Mouse (Mus musculus): ENCODE data around the gene Dnah14. TPM values are rescaled to one million over a fixed set of nuclear protein-coding genes. Genes with fewer than 3 reads are reported as not detected.

The Dnah14 gene
- 1.9 and 2.1 TPM in 2 replicates for polyA plus RNA-seq (2016; fragmentation: Nextera tagmentation; extraction: Ambion mirVana)

GRCm38 (mm10) chr1:181576322-181576721 lies at the start of gene Dnah14:
Dnah14 (plus strand) TSS chr1:181576559.
- Histone ChIP-seq H3K27ac (replicated peaks) (no peak within 1 kb of the TSS), H3K4me3 (no peak within 1 kb of the TSS), H3K27me3 (ENCODE audit: low read depth, poor library complexity, severe bottlenecking) (no peaks in the 10 kb centered on the region), H3K4me1 (no peaks in the 10 kb centered on the region), H3K9me3 (replicated peaks) (no peaks in the 10 kb centered on the region), H3K36me3 (no peaks in the 10 kb centered on the region)
- DNase-seq (ENCODE audit: low spot score), result no peak
- 77% methylated on average over 12 of the region's 12 CpGs for WGBS

- no peak overlapping the region for H3K27ac ChIP-seq (replicated peaks)
- no peak overlapping the region for H3K4me3 ChIP-seq
- H3K4me1 ChIP-seq, result peaks cover 5% of the 10 kb centered on the region; the same call in 1 of the 2 replicates
- 84% methylated on average over 4 of the region's 4 CpGs for WGBS
- no peak for DNase-seq (ENCODE audit: low spot score)
- no peaks in the 10 kb centered on the region for H3K9me3 ChIP-seq (replicated peaks)
- no peaks in the 10 kb centered on the region for H3K36me3 ChIP-seq
- no peaks in the 10 kb centered on the region for H3K27me3 ChIP-seq (ENCODE audit: low read depth, poor library complexity, severe bottlenecking)
Measured at GRCm38 (mm10) chr1:181529368-181529767, 47.0 kb upstream of the Dnah14 start.

GRCm38 (mm10) chr1:181535165-181535873 lies 41.0 kb upstream of the Dnah14 start:
- no peaks in the 10 kb centered on the region for H3K27me3 ChIP-seq (ENCODE audit: low read depth, poor library complexity, severe bottlenecking)
- no peak for DNase-seq (ENCODE audit: low spot score)
- H3K9me3 ChIP-seq (replicated peaks), result no peaks in the 10 kb centered on the region
- 75% methylated on average over 10 of the region's 10 CpGs for WGBS
- H3K27ac ChIP-seq (replicated peaks), result no peak overlapping the region
- H3K36me3 ChIP-seq, result no peaks in the 10 kb centered on the region
- H3K4me1 ChIP-seq, result no peaks in the 10 kb centered on the region
- H3K4me3 ChIP-seq, result no peak overlapping the region

- Histone ChIP-seq H3K27ac (replicated peaks) (no peak overlapping the region), H3K27me3 (ENCODE audit: low read depth, poor library complexity, severe bottlenecking) (no peaks in the 10 kb centered on the region), H3K36me3 (no peaks in the 10 kb centered on the region), H3K9me3 (replicated peaks) (no peaks in the 10 kb centered on the region), H3K4me1 (no peaks in the 10 kb centered on the region), H3K4me3 (no peak overlapping the region)
- DNase-seq (ENCODE audit: low spot score), result no peak
- WGBS, result 94% methylated on average over 9 of the region's 9 CpGs
Measured at GRCm38 (mm10) chr1:181537627-181538525, 38.5 kb upstream of the Dnah14 start.

- WGBS, result 82% methylated on average over 22 of the region's 22 CpGs
Measured at GRCm38 (mm10) chr1:181539846-181540769, 36.3 kb upstream of the Dnah14 start.

GRCm38 (mm10) chr1:181543711-181544383 lies 32.5 kb upstream of the Dnah14 start:
- Histone ChIP-seq H3K9me3 (replicated peaks) (no peaks in the 10 kb centered on the region), H3K4me1 (no peaks in the 10 kb centered on the region), H3K27ac (replicated peaks) (no peak overlapping the region), H3K4me3 (no peak overlapping the region), H3K36me3 (no peaks in the 10 kb centered on the region), H3K27me3 (ENCODE audit: low read depth, poor library complexity, severe bottlenecking) (peaks cover 7% of the 10 kb centered on the region; the same call in 1 of the 2 replicates)
- WGBS, result 78% methylated on average over 5 of the region's 5 CpGs
- DNase-seq (ENCODE audit: low spot score), result no peak

More at GRCm38 (mm10) chr1:181539846-181540769, 36.3 kb upstream of the Dnah14 start:
- DNase-seq (ENCODE audit: low spot score), result no peak
- peaks cover 7% of the 10 kb centered on the region; the same call in 1 of the 2 replicates for H3K27me3 ChIP-seq (ENCODE audit: low read depth, poor library complexity, severe bottlenecking)
- H3K27ac ChIP-seq (replicated peaks), result no peak overlapping the region
- H3K9me3 ChIP-seq (replicated peaks), result no peaks in the 10 kb centered on the region
- H3K4me3 ChIP-seq, result no peak overlapping the region
- H3K4me1 ChIP-seq, result no peaks in the 10 kb centered on the region
- no peaks in the 10 kb centered on the region for H3K36me3 ChIP-seq

- 0 out of 2 replicates have a peak overlapping the region, but pooled peaks have one; percentile 9 for H3K4me3 ChIP-seq
- no peak overlapping the region for H3K27ac ChIP-seq (replicated peaks)
- DNase-seq (ENCODE audit: low spot score), result peak; percentile 54
- peaks cover 7% of the 10 kb centered on the region; the same call in 1 of the 2 replicates for H3K27me3 ChIP-seq (ENCODE audit: low read depth, poor library complexity, severe bottlenecking)
- no peaks in the 10 kb centered on the region for H3K9me3 ChIP-seq (replicated peaks)
- WGBS, result 32% methylated on average over 23 of the region's 23 CpGs
- no peaks in the 10 kb centered on the region for H3K36me3 ChIP-seq
- no peaks in the 10 kb centered on the region for H3K4me1 ChIP-seq
Measured at GRCm38 (mm10) chr1:181545044-181545772, 31.2 kb upstream of the Dnah14 start.

GRCm38 (mm10) chr1:181549987-181550386 lies 26.4 kb upstream of the Dnah14 start:
- DNase-seq (ENCODE audit: low spot score), result no peak
- Histone ChIP-seq H3K9me3 (replicated peaks) (no peaks in the 10 kb centered on the region), H3K27me3 (ENCODE audit: low read depth, poor library complexity, severe bottlenecking) (no peaks in the 10 kb centered on the region), H3K4me1 (peaks cover 12% of the 10 kb centered on the region), H3K27ac (replicated peaks) (no peak overlapping the region), H3K36me3 (no peaks in the 10 kb centered on the region), H3K4me3 (no peak overlapping the region)
- whole genome bisulfite sequencing, result 92% methylated on average over 8 of the region's 8 CpGs

- 70% methylated on average over 5 of the region's 5 CpGs for WGBS
- Histone ChIP-seq H3K36me3 (no peaks in the 10 kb centered on the region), H3K9me3 (replicated peaks) (no peaks in the 10 kb centered on the region), H3K4me3 (no peak overlapping the region), H3K4me1 (peaks cover 12% of the 10 kb centered on the region), H3K27ac (replicated peaks) (no peak overlapping the region), H3K27me3 (ENCODE audit: low read depth, poor library complexity, severe bottlenecking) (no peaks in the 10 kb centered on the region)
- DNase-seq (ENCODE audit: low spot score), result no peak
Measured at GRCm38 (mm10) chr1:181550826-181551225, 25.5 kb upstream of the Dnah14 start.

GRCm38 (mm10) chr1:181552533-181553410 lies 23.6 kb upstream of the Dnah14 start:
- WGBS, result 52% methylated on average over 10 of the region's 10 CpGs
- Histone ChIP-seq H3K36me3 (no peaks in the 10 kb centered on the region), H3K4me1 (peaks cover 12% of the 10 kb centered on the region), H3K27me3 (ENCODE audit: low read depth, poor library complexity, severe bottlenecking) (no peaks in the 10 kb centered on the region), H3K4me3 (no peak overlapping the region), H3K9me3 (replicated peaks) (no peaks in the 10 kb centered on the region), H3K27ac (replicated peaks) (peak overlapping the region; percentile 38; the same call in 1 of the 2 replicates)
- no peak for DNase-seq (ENCODE audit: low spot score)
